Comparison of ENCODE assay signal across 31 mouse cellular contexts in the genomic region with DNA sequence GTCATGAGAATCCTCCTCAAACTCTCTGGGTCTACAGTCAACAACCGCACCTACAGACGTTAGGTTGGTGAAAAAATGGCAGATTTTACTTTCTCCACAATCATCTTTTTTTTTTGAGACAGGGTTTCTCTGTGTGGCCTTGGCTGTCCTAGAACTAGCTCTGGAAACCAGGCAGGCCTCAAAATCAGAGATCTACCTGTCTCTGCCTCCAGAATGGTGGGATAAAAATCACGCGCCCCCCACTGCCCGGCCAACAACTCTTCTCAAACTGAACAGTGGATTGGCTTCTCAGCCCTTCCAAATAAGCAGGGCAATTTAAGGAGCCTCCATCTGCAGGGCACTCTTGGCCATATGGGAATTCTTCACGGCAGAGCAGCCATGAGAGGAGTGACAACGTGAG.
"Had no signal": no experiment of that assay in that cellular context is flagged by ENCODE, and none has a peak within 500 bp of the region (broad histone marks: within the 10 kb centered on the region; RNA-seq: fewer than 3 reads in every experiment).

No protein-coding gene starts in this region.

- H3K27ac ChIP-seq: left cerebral cortex, adult 2 months; limb, embryonic 10.5 days; limb, embryonic 12.5 days; limb, embryonic 13.5 days; limb, embryonic 15.5 days; liver, embryonic 12.5 days; liver, embryonic 13.5 days; liver, embryonic 14.5 days; liver, embryonic 15.5 days; lung, embryonic 15.5 days; macrophage; midbrain, embryonic 12.5 days; midbrain, embryonic 13.5 days; midbrain, embryonic 15.5 days; neural tube, embryonic 12.5 days had no signal

- H3K4me2 ChIP-seq: limb, embryonic 12.5 days; limb, embryonic 13.5 days; limb, embryonic 15.5 days; liver, embryonic 11.5 days; liver, embryonic 12.5 days; liver, embryonic 13.5 days; liver, embryonic 15.5 days; lung, embryonic 14.5 days; lung, embryonic 15.5 days; midbrain, embryonic 12.5 days; midbrain, embryonic 13.5 days; midbrain, embryonic 15.5 days; neural tube, embryonic 12.5 days had no signal

- H3K9ac ChIP-seq: limb, embryonic 12.5 days; limb, embryonic 13.5 days; limb, embryonic 15.5 days; liver, embryonic 12.5 days; liver, embryonic 13.5 days; liver, embryonic 14.5 days; liver, embryonic 15.5 days; liver, postnatal 0 days; lung, embryonic 14.5 days; lung, embryonic 15.5 days; midbrain, embryonic 12.5 days; midbrain, embryonic 13.5 days; midbrain, embryonic 15.5 days; neural tube, embryonic 12.5 days had no signal

- ATAC-seq: liver, embryonic 12.5 days; liver, postnatal 0 days; lung, postnatal 0 days; midbrain, embryonic 13.5 days; midbrain, embryonic 15.5 days; midbrain, embryonic 16.5 days had no signal

- H3K9me3 ChIP-seq: limb, embryonic 10.5 days; limb, embryonic 12.5 days; limb, embryonic 13.5 days; limb, embryonic 15.5 days; liver, embryonic 12.5 days; liver, embryonic 13.5 days; liver, embryonic 15.5 days; lung, embryonic 15.5 days; midbrain, embryonic 12.5 days; midbrain, embryonic 13.5 days; midbrain, embryonic 15.5 days; neural tube, embryonic 12.5 days had no signal

- DNase-seq: left cerebral cortex, postnatal 4 days; liver; liver, embryonic 13.5 days; liver, postnatal 0 days; lung, adult 18-20 months; lung, adult 2 months; lung, embryonic 14.5 days; lung, postnatal 10 days; lung, postnatal 14 days; lung, postnatal 36 days; lung, postnatal 4 days; midbrain, embryonic 14.5 days had no signal

- H3K27me3 ChIP-seq: limb, embryonic 12.5 days; limb, embryonic 13.5 days; limb, embryonic 15.5 days; liver, embryonic 12.5 days; liver, embryonic 13.5 days; liver, embryonic 15.5 days; lung, embryonic 15.5 days; megakaryocyte, embryonic 14.5 days; midbrain, embryonic 12.5 days; midbrain, embryonic 13.5 days; midbrain, embryonic 15.5 days; neural tube, embryonic 12.5 days had no signal

- H3K4me3 ChIP-seq: left cerebral cortex, adult 2 months; limb, embryonic 10.5 days; limb, embryonic 12.5 days; limb, embryonic 13.5 days; limb, embryonic 15.5 days; liver, embryonic 12.5 days; liver, embryonic 13.5 days; liver, embryonic 15.5 days; lung, embryonic 15.5 days; megakaryocyte, embryonic 14.5 days; midbrain, embryonic 12.5 days; midbrain, embryonic 13.5 days; midbrain, embryonic 15.5 days; myocyte; neural tube, embryonic 12.5 days had no signal
